Mouse (Mus musculus): ENCODE results near the gene Nkpd1. TPM values are rescaled to one million over a fixed set of nuclear protein-coding genes. Genes with fewer than 3 reads are reported as not detected.

The Nkpd1 gene
- polyA plus RNA-seq, 1 experiment from 2014 or later = 0.20 TPM

GRCm38 (mm10) chr7:19567426-19567825, 49.8 kb downstream of the Nkpd1 start:
- Histone ChIP-seq H3K4me2 (no peak overlapping the region), H3K4me1 (peaks cover 21% of the 10 kb centered on the region), H3K36me3 (peaks cover 47% of the 10 kb centered on the region), H3K9me3 (no peaks in the 10 kb centered on the region; the same call in 1 of the 2 replicates), H3K4me3 (no peak overlapping the region), H3K9ac (no peak overlapping the region), H3K27ac (no peak overlapping the region), H3K27me3 (no peaks in the 10 kb centered on the region)
- WGBS = 89% methylated on average over 8 of the region's 8 CpGs
- ATAC-seq (ENCODE audit: borderline replicate concordance, extremely low read depth, low FRiP score, low TSS enrichment) = no peak

- 75% methylated on average over 3 of the region's 3 CpGs for WGBS
- Histone ChIP-seq H3K27me3 (peaks cover 1% of the 10 kb centered on the region; the same call in 1 of the 2 replicates), H3K4me2 (no peak overlapping the region), H3K27ac (no peak overlapping the region), H3K9ac (no peak overlapping the region), H3K36me3 (peaks cover 41% of the 10 kb centered on the region), H3K4me3 (no peak overlapping the region), H3K4me1 (peaks cover 23% of the 10 kb centered on the region), H3K9me3 (no peaks in the 10 kb centered on the region)
- ATAC-seq (ENCODE audit: borderline replicate concordance, extremely low read depth, low FRiP score, low TSS enrichment) = no peak
Observed at GRCm38 (mm10) chr7:19569647-19570046, 52.0 kb downstream of the Nkpd1 start.

- Histone ChIP-seq H3K9ac (peak overlapping the region; percentile 81), H3K4me2 (peak overlapping the region; percentile 91), H3K27ac (peak overlapping the region; percentile 93), H3K36me3 (peaks cover 18% of the 10 kb centered on the region; the same call in 1 of the 2 replicates), H3K27me3 (peaks cover 27% of the 10 kb centered on the region), H3K4me3 (peak overlapping the region; percentile 81), H3K9me3 (no peaks in the 10 kb centered on the region), H3K4me1 (peaks cover 34% of the 10 kb centered on the region)
- peak; percentile 81 for ATAC-seq (ENCODE audit: borderline replicate concordance, extremely low read depth, low FRiP score, low TSS enrichment)
- under 1% methylated on average over 53 of the region's 53 CpGs for WGBS
Observed at GRCm38 (mm10) chr7:19572926-19573775, 55.5 kb downstream of the Nkpd1 start.

- Histone ChIP-seq H3K9me3 (no peaks in the 10 kb centered on the region), H3K27me3 (peaks cover 33% of the 10 kb centered on the region), H3K4me3 (peak overlapping the region; percentile 81), H3K27ac (peak overlapping the region; percentile 93), H3K9ac (peak overlapping the region; percentile 81), H3K36me3 (peaks cover 15% of the 10 kb centered on the region; the same call in 1 of the 2 replicates), H3K4me2 (peak overlapping the region; percentile 91), H3K4me1 (peaks cover 34% of the 10 kb centered on the region)
- no peak for ATAC-seq (ENCODE audit: borderline replicate concordance, extremely low read depth, low FRiP score, low TSS enrichment)
- 16% methylated on average over 16 of the region's 16 CpGs for WGBS
Observed at GRCm38 (mm10) chr7:19573776-19574140, 56.1 kb downstream of the Nkpd1 start.

Other genes starting within 250 kb of the Nkpd1 start
- gene Vasp, start 246.0 kb upstream of the Nkpd1 start, polyA plus RNA-seq (2015; fragmentation: Nextera tagmentation; extraction: Ambion mirVana) = 115 TPM in 2 replicates
- gene Ppm1n, start 237.8 kb upstream of the Nkpd1 start, polyA plus RNA-seq (2015; fragmentation: Nextera tagmentation; extraction: Ambion mirVana) = not detected in 2 replicates
- 10.6 and 11.4 TPM in 2 replicates for gene Rtn2, start 235.2 kb upstream of the Nkpd1 start, polyA plus RNA-seq (2015; fragmentation: Nextera tagmentation; extraction: Ambion mirVana)
- 0.24 and 0.26 TPM in 2 replicates for gene Fosb, start 207.8 kb upstream of the Nkpd1 start, polyA plus RNA-seq (2015; fragmentation: Nextera tagmentation; extraction: Ambion mirVana)
- 86.4 and 88.6 TPM in 2 replicates for gene Ercc1, start 173.1 kb upstream of the Nkpd1 start, polyA plus RNA-seq (2015; fragmentation: Nextera tagmentation; extraction: Ambion mirVana)
- 20.1 and 21.7 TPM in 2 replicates for gene Cd3eap, start 158.4 kb upstream of the Nkpd1 start, polyA plus RNA-seq (2015; fragmentation: Nextera tagmentation; extraction: Ambion mirVana)
- 6.3 and 6.8 TPM in 2 replicates for gene Ppp1r13l, start 158.1 kb upstream of the Nkpd1 start, polyA plus RNA-seq (2015; fragmentation: Nextera tagmentation; extraction: Ambion mirVana)
- 14.4 and 15.7 TPM in 2 replicates for gene Ercc2, start 135.8 kb upstream of the Nkpd1 start, polyA plus RNA-seq (2015; fragmentation: Nextera tagmentation; extraction: Ambion mirVana)
- 13.3 and 18.4 TPM in 2 replicates for gene Klc3, start 113.7 kb upstream of the Nkpd1 start, polyA plus RNA-seq (2015; fragmentation: Nextera tagmentation; extraction: Ambion mirVana)
- gene Ckm, start 113.1 kb upstream of the Nkpd1 start, polyA plus RNA-seq (2015; fragmentation: Nextera tagmentation; extraction: Ambion mirVana) = 52.5 and 53.0 TPM in 2 replicates
- 7.9 TPM in 2 replicates for gene Mark4, start 59.0 kb upstream of the Nkpd1 start, polyA plus RNA-seq (2015; fragmentation: Nextera tagmentation; extraction: Ambion mirVana)
- gene Exoc3l2, start 54.5 kb upstream of the Nkpd1 start, polyA plus RNA-seq (2015; fragmentation: Nextera tagmentation; extraction: Ambion mirVana) = 1.4 and 1.7 TPM in 2 replicates
- 2.0 TPM in 2 replicates for gene Bloc1s3, start 9.5 kb upstream of the Nkpd1 start, polyA plus RNA-seq (2015; fragmentation: Nextera tagmentation; extraction: Ambion mirVana)
- gene Trappc6a, start 9.4 kb upstream of the Nkpd1 start, polyA plus RNA-seq (2015; fragmentation: Nextera tagmentation; extraction: Ambion mirVana) = 97.8 and 103 TPM in 2 replicates
- gene Ppp1r37, start 45.2 kb downstream of the Nkpd1 start, polyA plus RNA-seq (2015; fragmentation: Nextera tagmentation; extraction: Ambion mirVana) = 23.8 and 24.8 TPM in 2 replicates
- gene Zfp296, start 59.4 kb downstream of the Nkpd1 start, polyA plus RNA-seq (2015; fragmentation: Nextera tagmentation; extraction: Ambion mirVana) = 0.50 and 0.54 TPM in 2 replicates
- 164 and 183 TPM in 2 replicates for gene Gemin7, start 59.8 kb downstream of the Nkpd1 start, polyA plus RNA-seq (2015; fragmentation: Nextera tagmentation; extraction: Ambion mirVana)
- gene Clasrp, start 86.6 kb downstream of the Nkpd1 start, polyA plus RNA-seq (2015; fragmentation: Nextera tagmentation; extraction: Ambion mirVana) = 46.4 and 51.4 TPM in 2 replicates
- 6.8 and 8.8 TPM in 2 replicates for gene Relb, start 111.6 kb downstream of the Nkpd1 start, polyA plus RNA-seq (2015; fragmentation: Nextera tagmentation; extraction: Ambion mirVana)
- 81.8 and 86.8 TPM in 2 replicates for gene Clptm1, start 147.2 kb downstream of the Nkpd1 start, polyA plus RNA-seq (2015; fragmentation: Nextera tagmentation; extraction: Ambion mirVana)
- gene Apoc2, start 160.1 kb downstream of the Nkpd1 start, polyA plus RNA-seq (2015; fragmentation: Nextera tagmentation; extraction: Ambion mirVana) = 4.0 and 9.5 TPM in 2 replicates
- gene Gm44805, start 163.6 kb downstream of the Nkpd1 start, polyA plus RNA-seq (2015; fragmentation: Nextera tagmentation; extraction: Ambion mirVana) = not detected in 2 replicates
- 0.42 and 1.3 TPM in 2 replicates for gene Apoc4, start 163.6 kb downstream of the Nkpd1 start, polyA plus RNA-seq (2015; fragmentation: Nextera tagmentation; extraction: Ambion mirVana)
- 19.5 and 22.0 TPM in 2 replicates for gene Apoc1, start 174.8 kb downstream of the Nkpd1 start, polyA plus RNA-seq (2015; fragmentation: Nextera tagmentation; extraction: Ambion mirVana)
- gene Apoe, start 181.3 kb downstream of the Nkpd1 start, polyA plus RNA-seq (2015; fragmentation: Nextera tagmentation; extraction: Ambion mirVana) = 458 and 503 TPM in 2 replicates
- 149 and 157 TPM in 2 replicates for gene Tomm40, start 197.6 kb downstream of the Nkpd1 start, polyA plus RNA-seq (2015; fragmentation: Nextera tagmentation; extraction: Ambion mirVana)
- gene Nectin2, start 232.6 kb downstream of the Nkpd1 start, polyA plus RNA-seq (2015; fragmentation: Nextera tagmentation; extraction: Ambion mirVana) = 133 and 140 TPM in 2 replicates

Data from lung, embryonic 15.5 days (tissue).